Mouse (Mus musculus) liver, embryonic 11.5 days (tissue): ENCODE results near the gene Ccdc33. TPM values are rescaled to one million over a fixed set of nuclear protein-coding genes. Genes with fewer than 3 reads are reported as not detected.

Experiments
- ATAC-seq: fragments of 200-750 bp; cut with Nextera tagmentation; replicated peaks from 2 replicates; pipeline ENCODE4 v1.8.0; 2017; ENCODE audit warnings: moderate number of reproducible peaks, mild to moderate bottlenecking, moderate TSS enrichment, moderate library complexity; ENCODE audit not compliant: low FRiP score
- DNase-seq: peaks from one replicate; pipeline ENCODE4 v3.0.0-alpha.2; 2017; ENCODE audit warnings: low spot score
- H3K27ac ChIP-seq: fragments of 300-500 bp; sonication (generic); 2 replicates; pipeline ENCODE4 v1.5.1; 2014; ENCODE audit warnings: mild to moderate bottlenecking, low read depth, low read length, control low read depth
- H3K27me3 ChIP-seq: fragments of 300-500 bp; sonication (generic); replicated peaks from 2 replicates; pipeline ENCODE4 v1.6.1; 2014; ENCODE audit warnings: low read length, mixed read lengths; ENCODE audit not compliant: control insufficient read depth, insufficient read depth
- H3K36me3 ChIP-seq: fragments of 300-500 bp; sonication (generic); 2 replicates; pipeline ENCODE4 v1.6.1; 2014; ENCODE audit warnings: mild to moderate bottlenecking, low read length, moderate library complexity, mixed read lengths; ENCODE audit not compliant: control insufficient read depth, insufficient read depth
- H3K4me1 ChIP-seq: fragments of 300-500 bp; sonication (generic); replicated peaks from 2 replicates; pipeline ENCODE4 v1.6.1; 2014; ENCODE audit warnings: low read length, mixed read lengths; ENCODE audit not compliant: control insufficient read depth, insufficient read depth
- H3K4me2 ChIP-seq: fragments of 300-500 bp; sonication (generic); 2 replicates; pipeline ENCODE4 v1.6.1; 2014; ENCODE audit warnings: mild to moderate bottlenecking, control low read depth, moderate library complexity
- H3K4me3 ChIP-seq: fragments of 300-500 bp; sonication (generic); 2 replicates; pipeline ENCODE4 v1.5.1; 2014; ENCODE audit warnings: low read depth, low read length, control low read depth
- H3K9ac ChIP-seq: fragments of 300-500 bp; sonication (generic); 2 replicates; pipeline ENCODE4 v1.6.1; 2014; ENCODE audit warnings: low read depth, low read length, control low read depth
- H3K9me3 ChIP-seq: fragments of 300-500 bp; sonication (generic); 2 replicates; pipeline ENCODE4 v1.6.1; 2016; ENCODE audit warnings: low read length, inconsistent platforms, mixed read lengths; ENCODE audit not compliant: control insufficient read depth
- WGBS: fragments of 180-500 bp; shearing (Covaris S2); extraction: QIAGEN DNeasy Blood & Tissue Kit; methylation state at CpG from one replicate; pipeline ENCODE4 v1.1.7; 2014; 5-methylcytosine and 5-hydroxymethylcytosine counted together
- polyA plus RNA-seq: library from polyadenylated mRNA; unstranded; fragments of >200 nt; fragmentation: Nextera tagmentation; extraction: Ambion mirVana; gene quantifications from 2 replicates; pipeline ENCODE4 v1.2.1, GENCODE M21; 2014

Ccdc33 gene
- polyA plus RNA-seq, 1 experiment from 2014 or later: not detected

- no peak for ATAC-seq
- Histone ChIP-seq H3K36me3 (no peaks in the 10 kb centered on the region), H3K9ac (no peak overlapping the region), H3K27me3 (peaks cover 14% of the 10 kb centered on the region), H3K27ac (no peak overlapping the region), H3K4me2 (no peak overlapping the region), H3K9me3 (no peaks in the 10 kb centered on the region), H3K4me3 (no peak overlapping the region), H3K4me1 (no peaks in the 10 kb centered on the region)
- WGBS: 76% methylated on average over 6 of the region's 6 CpGs
- no peak for DNase-seq
Measured at GRCm38 (mm10) chr9:58095977-58096376, 22.6 kb downstream of the Ccdc33 start.

GRCm38 (mm10) chr9:58093776-58094175 is 24.8 kb downstream of the Ccdc33 start:
- Histone ChIP-seq H3K4me2 (no peak overlapping the region), H3K27me3 (peaks cover 23% of the 10 kb centered on the region), H3K4me3 (no peak overlapping the region), H3K9me3 (no peaks in the 10 kb centered on the region), H3K36me3 (no peaks in the 10 kb centered on the region), H3K9ac (no peak overlapping the region), H3K4me1 (no peaks in the 10 kb centered on the region), H3K27ac (no peak overlapping the region)
- ATAC-seq: no peak
- DNase-seq: no peak
- 64% methylated on average over 3 of the region's 3 CpGs for WGBS

- Histone ChIP-seq H3K4me1 (no peaks in the 10 kb centered on the region), H3K27me3 (peaks cover 19% of the 10 kb centered on the region), H3K4me3 (no peak overlapping the region), H3K9me3 (no peaks in the 10 kb centered on the region), H3K9ac (no peak overlapping the region), H3K4me2 (no peak overlapping the region), H3K27ac (no peak overlapping the region), H3K36me3 (no peaks in the 10 kb centered on the region)
- DNase-seq: no peak
- ATAC-seq: no peak
- WGBS: 66% methylated on average over 7 of the region's 7 CpGs
Measured at GRCm38 (mm10) chr9:58092581-58093269, 25.9 kb downstream of the Ccdc33 start.

- WGBS: 53% methylated on average over 4 of the region's 4 CpGs
- peaks cover 16% of the 10 kb centered on the region; the same call in 1 of the 2 replicates for H3K27me3 ChIP-seq
- no peak for DNase-seq
Measured at GRCm38 (mm10) chr9:58091623-58092425, 26.8 kb downstream of the Ccdc33 start.

GRCm38 (mm10) chr9:58087277-58087998 is 31.2 kb downstream of the Ccdc33 start:
- H3K9ac ChIP-seq: no peak overlapping the region
- DNase-seq (no peak), ATAC-seq (no peak)
- no peaks in the 10 kb centered on the region for H3K36me3 ChIP-seq
- H3K27me3 ChIP-seq: peaks cover 22% of the 10 kb centered on the region
- no peak overlapping the region for H3K4me2 ChIP-seq
- H3K4me3 ChIP-seq: no peak overlapping the region
- H3K9me3 ChIP-seq: no peaks in the 10 kb centered on the region
- no peak overlapping the region for H3K27ac ChIP-seq
- 58% methylated on average over 7 of the region's 7 CpGs for WGBS
- peaks cover 6% of the 10 kb centered on the region; the same call in 1 of the 2 replicates for H3K4me1 ChIP-seq

More at GRCm38 (mm10) chr9:58091623-58092425, 26.8 kb downstream of the Ccdc33 start:
- H3K9ac ChIP-seq: no peak overlapping the region
- ATAC-seq: no peak
- no peaks in the 10 kb centered on the region for H3K4me1 ChIP-seq
- H3K9me3 ChIP-seq: no peaks in the 10 kb centered on the region
- no peak overlapping the region for H3K4me2 ChIP-seq
- H3K36me3 ChIP-seq: no peaks in the 10 kb centered on the region
- no peak overlapping the region for H3K4me3 ChIP-seq
- no peak overlapping the region for H3K27ac ChIP-seq

GRCm38 (mm10) chr9:58086861-58087260 is 31.8 kb downstream of the Ccdc33 start:
- no peak overlapping the region for H3K4me2 ChIP-seq
- H3K27me3 ChIP-seq: peaks cover 22% of the 10 kb centered on the region
- no peak overlapping the region for H3K27ac ChIP-seq
- DNase-seq (no peak), ATAC-seq (no peak)
- no peaks in the 10 kb centered on the region for H3K9me3 ChIP-seq
- H3K36me3 ChIP-seq: no peaks in the 10 kb centered on the region
- H3K4me1 ChIP-seq: peaks cover 6% of the 10 kb centered on the region; the same call in 1 of the 2 replicates
- H3K4me3 ChIP-seq: no peak overlapping the region
- 66% methylated on average over 7 of the region's 7 CpGs for WGBS
- H3K9ac ChIP-seq: no peak overlapping the region

- H3K36me3 ChIP-seq: no peaks in the 10 kb centered on the region
- 33% methylated on average over 9 of the region's 9 CpGs for WGBS
- peaks cover 22% of the 10 kb centered on the region for H3K27me3 ChIP-seq
- peaks cover 6% of the 10 kb centered on the region; the same call in 1 of the 2 replicates for H3K4me1 ChIP-seq
- DNase-seq (no peak), ATAC-seq (no peak)
- H3K4me3 ChIP-seq: no peak overlapping the region
- H3K9ac ChIP-seq: no peak overlapping the region
- H3K4me2 ChIP-seq: no peak overlapping the region
- H3K27ac ChIP-seq: no peak overlapping the region
- no peaks in the 10 kb centered on the region for H3K9me3 ChIP-seq
Measured at GRCm38 (mm10) chr9:58086203-58086602, 32.4 kb downstream of the Ccdc33 start.

GRCm38 (mm10) chr9:58085074-58085473 is 33.5 kb downstream of the Ccdc33 start:
- Histone ChIP-seq H3K27ac (no peak overlapping the region), H3K4me2 (no peak overlapping the region), H3K4me3 (no peak overlapping the region), H3K9me3 (no peaks in the 10 kb centered on the region), H3K9ac (no peak overlapping the region), H3K27me3 (peaks cover 20% of the 10 kb centered on the region), H3K4me1 (peaks cover 6% of the 10 kb centered on the region; the same call in 1 of the 2 replicates), H3K36me3 (no peaks in the 10 kb centered on the region)
- ATAC-seq (no peak), DNase-seq (no peak)
- 29% methylated on average over 2 of the region's 2 CpGs for WGBS
